Mouse (Mus musculus) G1E-ER4 (cell line): ENCODE measurements around the gene Bcl11a. TPM values are rescaled to one million over a fixed set of nuclear protein-coding genes. Genes with fewer than 3 reads are reported as not detected.

Experiments
- GATA1 ChIP-seq: IDR thresholded peaks from one replicate; pipeline ENCODE4 v1.8.0; 2012; ENCODE audit warnings: low read length, inconsistent platforms
- polyA plus RNA-seq: library from polyadenylated mRNA; stranded (reverse); fragments of >175 nt; gene quantifications from 2 replicates; pipeline ENCODE4 v1.2.3, GENCODE M21; 2012

Bcl11a gene
- polyA plus RNA-seq, 1 experiment, result 115 TPM

GRCm38 (mm10) chr11:24149462-24150220 is 71.8 kb downstream of the Bcl11a start:
- TF ChIP-seq GATA1, result no peak

GRCm38 (mm10) chr11:24152076-24152784 is 74.4 kb downstream of the Bcl11a start:
- TF ChIP-seq GATA1, result no peak

- TF ChIP-seq GATA1, result no peak
These were observed 75.2 kb downstream of the Bcl11a start for GRCm38 (mm10) chr11:24153049-24153448.

GRCm38 (mm10) chr11:24158026-24158425 is 80.2 kb downstream of the Bcl11a start:
- TF ChIP-seq GATA1, result peak; percentile 53

- no peak for TF ChIP-seq GATA1
These were observed 81.8 kb downstream of the Bcl11a start for GRCm38 (mm10) chr11:24159656-24160055.

DNA sequence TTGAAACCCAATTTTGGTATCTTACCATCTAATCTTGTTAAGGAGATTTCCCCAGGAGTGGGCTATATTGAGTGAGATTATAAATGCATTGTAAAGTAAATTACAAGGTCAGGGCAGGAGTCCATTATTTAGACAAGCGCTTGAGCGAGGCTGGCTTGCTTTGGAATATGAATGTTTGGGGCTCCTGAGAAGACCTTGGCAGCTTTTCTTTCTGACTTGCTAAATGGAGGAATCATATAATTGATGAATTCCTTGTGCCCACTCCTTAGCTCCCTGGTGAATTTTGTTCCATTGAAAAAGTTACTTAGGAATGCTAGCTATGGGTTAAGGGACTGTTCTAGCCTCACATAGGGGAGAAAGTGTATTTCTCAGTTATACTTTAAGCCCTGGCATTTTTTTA is 83.6 kb downstream of the Bcl11a start:
- no peak for TF ChIP-seq GATA1

DNA sequence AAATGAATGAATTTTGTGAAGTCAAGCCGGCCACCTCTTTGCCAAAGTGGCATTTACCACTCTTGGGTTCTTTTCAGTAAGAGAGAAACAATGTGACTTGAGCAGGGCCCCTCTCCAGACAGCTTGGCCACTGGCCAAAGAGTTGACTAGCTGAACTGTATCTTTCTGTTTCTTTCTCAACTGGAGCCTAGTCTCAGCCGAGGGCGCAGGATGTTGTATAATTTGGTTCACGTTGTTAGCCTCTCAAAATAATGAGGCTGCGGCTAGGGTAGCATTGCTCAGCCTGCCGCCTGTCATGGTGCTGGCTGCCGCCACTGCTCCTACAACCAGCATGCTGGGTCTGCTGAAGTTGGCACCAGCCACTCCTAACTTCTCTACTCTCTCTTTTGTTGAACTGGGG is 84.2 kb downstream of the Bcl11a start:
- no peak for TF ChIP-seq GATA1

GRCm38 (mm10) chr11:24163072-24163471 is 85.2 kb downstream of the Bcl11a start:
- TF ChIP-seq GATA1, result no peak

GRCm38 (mm10) chr11:24164065-24164464 is 86.2 kb downstream of the Bcl11a start:
- TF ChIP-seq GATA1, result no peak

- TF ChIP-seq GATA1, result no peak
These were observed 93.9 kb downstream of the Bcl11a start for GRCm38 (mm10) chr11:24171675-24172285.

DNA sequence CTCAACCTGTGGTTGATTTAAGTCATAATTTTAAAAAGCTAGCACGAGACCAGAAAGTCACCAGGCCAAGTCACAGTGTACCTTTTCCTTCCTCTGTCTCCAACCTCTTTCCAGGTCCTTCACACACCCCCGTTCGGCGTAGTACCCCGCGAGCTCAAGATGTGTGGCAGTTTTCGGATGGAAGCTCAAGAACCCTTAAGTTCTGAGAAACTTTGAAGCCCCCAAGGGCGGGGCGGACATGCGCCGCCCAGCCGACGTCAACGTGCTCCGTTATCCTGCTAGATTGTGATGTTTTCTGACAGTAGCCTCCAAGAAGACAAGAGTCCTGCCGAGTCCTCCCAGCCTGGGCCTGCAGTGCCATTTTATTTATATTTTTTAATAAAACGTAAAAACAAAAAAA is 94.7 kb downstream of the Bcl11a start:
- no peak for TF ChIP-seq GATA1

- TF ChIP-seq GATA1, result no peak
These were observed 96.4 kb downstream of the Bcl11a start for GRCm38 (mm10) chr11:24174161-24174792.

GRCm38 (mm10) chr11:24177458-24177857 is 99.6 kb downstream of the Bcl11a start:
- TF ChIP-seq GATA1, result no peak

GRCm38 (mm10) chr11:24178823-24179476 is 101.1 kb downstream of the Bcl11a start:
- no peak for TF ChIP-seq GATA1

DNA sequence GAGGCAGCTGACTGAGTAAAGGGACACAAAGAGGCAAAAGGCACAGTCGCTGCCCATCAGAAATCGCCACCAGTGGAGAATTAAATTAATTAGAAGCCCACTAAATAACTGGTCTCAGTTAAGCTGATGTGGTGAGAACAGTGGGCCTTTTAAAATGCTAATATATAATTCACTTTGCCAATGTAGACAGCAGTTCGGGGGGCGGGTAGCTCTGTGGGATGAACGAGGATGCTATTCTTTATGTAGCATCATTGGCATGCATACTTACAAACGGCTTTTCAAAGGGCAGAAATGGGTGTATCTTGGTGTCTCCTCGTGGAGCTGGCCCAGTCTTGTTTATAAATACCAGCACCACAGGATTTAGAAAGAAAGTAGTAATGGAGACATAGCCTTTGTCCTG is 102.2 kb downstream of the Bcl11a start:
- TF ChIP-seq GATA1, result no peak
